Mouse (Mus musculus) adrenal gland, postnatal 4 days (tissue): Measurements from ENCODE around the gene Agap1. TPM values are rescaled to one million over a fixed set of nuclear protein-coding genes. Genes with fewer than 3 reads are reported as not detected.

Experiments used
- DNase-seq, 2 experiments: peaks; one replicate each; pipeline ENCODE4 v3.0.0; 2021 to 2022; ENCODE audit warnings: low spot score in 2 of 2, mixed read lengths in 2 of 2
- total RNA-seq, 2 experiments: library from RNA; stranded (reverse); gene quantifications; 2 replicates each; pipeline ENCODE4 v1.2.3; 2021

Agap1 gene
- total RNA-seq, 2 experiments from 2014 or later = 85.5 to 97.5 TPM

DNA sequence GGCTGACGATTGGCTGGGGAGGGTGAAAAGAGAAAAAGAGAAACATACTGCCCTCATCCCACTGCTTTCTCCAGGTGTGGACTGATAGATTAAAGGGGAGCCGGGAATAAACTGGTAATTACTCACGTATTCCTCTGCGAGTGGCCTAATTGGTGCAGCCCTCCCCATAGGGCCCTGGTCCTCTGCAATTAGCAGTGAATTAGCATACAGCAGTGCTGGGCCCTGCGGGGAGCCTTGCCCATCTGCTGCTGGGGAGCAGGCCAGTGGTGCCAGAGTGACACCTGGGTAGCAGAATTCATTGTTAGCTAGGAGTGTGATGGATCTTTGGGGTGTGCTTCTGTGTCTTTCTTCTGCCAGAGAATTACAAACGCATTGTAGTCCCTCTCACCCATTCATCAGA, 87.9 kb downstream of the Agap1 start:
- DNase-seq = no peak

DNA sequence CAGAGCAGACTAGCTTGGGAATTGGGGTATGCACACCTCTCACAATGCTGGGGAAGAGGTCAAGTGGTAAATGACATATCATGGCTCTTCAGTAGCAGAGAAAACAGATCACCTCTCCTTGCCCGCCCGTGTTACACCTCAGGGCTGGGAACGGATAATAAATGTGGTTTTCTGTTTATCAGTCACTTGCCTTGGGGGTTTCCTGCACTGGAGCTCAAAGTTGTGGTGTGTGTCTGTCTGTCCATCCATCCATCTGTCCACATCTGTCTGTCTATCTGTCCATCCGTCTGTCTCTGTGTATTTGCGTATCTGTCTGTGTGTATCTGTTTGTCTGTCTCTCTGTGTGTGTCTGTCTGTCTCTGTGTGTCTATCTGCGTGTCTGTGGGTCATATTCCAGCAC, 88.7 kb downstream of the Agap1 start:
- no peak for DNase-seq

DNA sequence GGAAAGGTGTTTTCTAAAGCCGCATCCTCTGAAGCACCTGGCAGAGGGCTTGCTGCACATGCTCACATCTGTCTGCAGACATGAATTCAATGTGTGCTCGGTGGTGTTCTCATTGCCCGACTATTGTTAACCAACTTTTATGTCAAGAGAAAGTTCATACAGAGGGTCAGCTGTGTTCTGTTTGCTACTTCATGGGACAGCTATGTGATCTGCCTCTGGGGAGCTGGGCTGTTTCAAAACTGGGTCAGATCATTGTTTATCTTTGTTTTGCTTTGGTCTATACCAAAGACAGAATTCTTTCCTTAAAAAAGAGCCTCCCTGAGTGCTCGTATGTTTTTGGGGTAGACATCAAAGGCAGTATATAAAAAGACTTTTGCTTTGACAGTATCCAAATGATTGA, 89.5 kb downstream of the Agap1 start:
- DNase-seq = no peak

DNA sequence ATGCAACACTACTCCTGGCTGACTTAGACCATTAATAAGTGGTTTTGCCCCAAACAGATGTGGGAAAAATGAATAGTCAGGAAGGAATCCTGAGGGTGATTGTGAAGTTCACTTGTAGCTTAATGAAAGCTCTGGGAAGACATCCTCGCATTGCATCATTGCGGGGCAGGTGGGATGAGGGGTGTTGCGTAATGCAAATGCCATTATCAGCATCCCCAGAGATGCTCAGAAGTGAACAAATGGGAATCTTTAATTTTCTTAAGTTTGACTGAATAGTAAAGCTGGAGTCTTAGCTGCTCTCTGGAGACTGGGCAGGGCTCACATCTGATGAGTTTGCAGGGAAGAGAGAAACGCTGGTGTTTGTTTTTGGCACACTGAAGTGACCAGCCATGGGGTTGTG, 90.5 kb downstream of the Agap1 start:
- DNase-seq = no peak

DNA sequence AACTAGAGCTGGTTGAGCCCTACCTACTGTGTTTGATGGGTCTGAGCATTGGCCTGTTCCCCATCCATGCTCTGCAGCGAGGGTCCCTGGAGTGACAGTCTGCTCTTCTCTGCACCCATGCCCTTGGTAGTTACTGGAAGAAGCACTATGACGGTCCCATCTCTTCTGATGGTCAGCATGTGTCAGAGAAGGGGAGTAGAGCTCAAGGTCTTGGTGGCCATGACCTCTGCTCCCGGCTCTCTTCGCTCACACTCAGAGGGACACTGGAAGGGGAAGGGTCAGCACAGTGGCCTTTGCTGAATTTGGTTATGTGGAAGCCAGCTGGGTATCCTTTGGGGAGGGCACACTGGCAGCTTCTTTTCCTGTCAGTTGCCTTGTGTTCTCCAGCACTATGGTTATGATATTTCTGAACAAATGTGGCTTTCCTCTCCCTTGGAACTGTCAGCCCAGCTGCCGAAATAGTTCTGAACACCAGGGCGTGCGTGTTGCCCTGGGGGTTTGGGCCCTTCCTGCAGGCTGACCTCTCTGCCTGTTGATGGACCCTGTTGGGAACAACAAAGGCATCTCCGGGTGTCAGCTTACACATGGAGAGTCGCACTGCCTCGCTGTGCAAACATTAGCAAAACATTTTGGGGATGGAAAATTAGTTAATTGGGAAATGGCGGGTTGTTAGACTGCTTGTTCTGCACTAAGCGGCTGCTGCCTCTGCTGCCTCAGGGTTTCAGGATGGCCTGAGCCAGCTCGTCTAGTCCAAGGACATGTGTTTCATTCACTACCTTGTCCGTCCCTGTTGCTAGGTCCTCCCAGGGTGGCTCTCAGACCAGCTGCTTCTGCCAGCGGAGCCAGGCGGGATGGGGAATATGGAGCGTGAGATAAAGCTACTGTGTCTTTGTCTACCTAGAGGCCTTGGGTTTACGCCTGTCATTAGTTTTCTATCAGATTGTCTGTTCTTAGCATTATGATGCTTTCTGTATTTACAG, 93.2 kb downstream of the Agap1 start:
- DNase-seq = no peak

DNA sequence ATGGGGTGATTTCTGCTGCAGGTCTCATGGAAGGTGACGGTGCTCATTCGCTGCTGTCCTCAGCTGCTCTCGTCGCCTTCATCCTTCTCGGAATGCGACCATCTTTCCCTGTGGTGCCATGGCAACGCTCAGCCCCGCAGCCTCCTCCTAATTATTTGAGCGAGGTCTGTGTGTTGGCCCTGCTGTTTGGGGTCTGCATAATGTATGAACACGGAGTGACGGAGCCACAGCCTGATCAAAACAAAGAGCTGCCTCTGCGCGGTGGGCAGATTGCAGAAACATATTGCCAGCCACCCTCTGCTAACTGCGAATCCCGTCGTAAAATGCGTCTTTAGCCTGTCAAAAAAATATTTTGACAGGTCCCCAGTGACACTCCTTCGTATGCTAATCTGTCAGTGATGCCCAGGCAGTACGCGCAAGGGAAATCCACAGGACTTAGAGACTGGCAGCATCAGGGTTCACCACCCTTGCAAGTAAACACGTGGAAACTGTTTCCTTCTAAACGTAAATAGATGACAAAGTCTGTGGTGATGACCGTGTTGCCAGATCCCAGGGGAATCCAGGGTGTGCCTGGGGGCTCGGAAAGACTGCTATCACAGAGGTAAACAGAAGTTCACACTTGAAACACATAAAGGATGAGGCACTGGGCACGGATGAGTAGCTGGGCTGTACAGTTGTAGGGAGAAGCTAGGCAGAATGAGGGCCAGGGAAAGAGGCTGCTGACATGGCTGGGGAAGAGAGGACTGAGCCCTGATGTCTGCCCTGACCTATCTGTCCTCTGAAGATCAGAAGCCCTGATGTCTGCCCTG, 95.7 kb downstream of the Agap1 start:
- DNase-seq = no peak

DNA sequence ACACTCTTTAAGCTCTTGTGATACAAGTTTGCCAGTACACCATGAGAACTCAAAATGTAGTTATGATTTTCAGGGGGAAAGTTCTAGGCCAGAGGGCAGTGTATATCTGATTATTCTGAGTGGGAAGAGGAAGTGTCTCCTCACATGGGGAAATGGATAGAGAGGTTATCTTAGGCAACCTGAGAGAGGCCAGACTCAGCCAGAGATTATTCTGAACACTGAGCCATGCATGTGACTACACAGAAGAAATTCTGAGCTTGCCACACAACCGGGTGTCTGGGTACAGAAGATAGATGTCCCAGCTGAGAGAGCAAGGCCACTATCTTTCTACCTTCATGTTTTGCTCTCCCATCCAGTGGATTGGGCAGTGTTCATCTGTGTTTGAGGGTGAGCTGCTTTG, 97.9 kb downstream of the Agap1 start:
- no peak for DNase-seq

DNA sequence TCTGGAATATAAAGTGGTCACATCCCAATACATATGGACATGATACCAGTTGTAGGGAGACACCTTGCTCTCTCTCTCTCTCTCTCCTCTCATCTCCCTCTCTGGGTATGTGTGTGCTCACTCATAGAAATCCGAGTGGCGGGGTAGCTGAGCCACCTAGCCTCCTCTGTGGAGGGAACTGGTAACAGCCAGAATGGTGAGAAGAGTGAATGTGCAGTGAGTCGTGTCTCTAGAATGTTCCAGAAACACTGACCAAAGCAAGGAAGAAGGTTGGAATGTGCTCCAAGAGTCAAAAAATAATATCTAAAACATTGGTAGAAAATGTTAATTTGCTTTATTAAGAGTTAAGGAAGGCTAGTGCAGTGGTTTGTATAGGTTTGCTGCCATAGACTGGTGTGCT, 99.2 kb downstream of the Agap1 start:
- DNase-seq = no peak

DNA sequence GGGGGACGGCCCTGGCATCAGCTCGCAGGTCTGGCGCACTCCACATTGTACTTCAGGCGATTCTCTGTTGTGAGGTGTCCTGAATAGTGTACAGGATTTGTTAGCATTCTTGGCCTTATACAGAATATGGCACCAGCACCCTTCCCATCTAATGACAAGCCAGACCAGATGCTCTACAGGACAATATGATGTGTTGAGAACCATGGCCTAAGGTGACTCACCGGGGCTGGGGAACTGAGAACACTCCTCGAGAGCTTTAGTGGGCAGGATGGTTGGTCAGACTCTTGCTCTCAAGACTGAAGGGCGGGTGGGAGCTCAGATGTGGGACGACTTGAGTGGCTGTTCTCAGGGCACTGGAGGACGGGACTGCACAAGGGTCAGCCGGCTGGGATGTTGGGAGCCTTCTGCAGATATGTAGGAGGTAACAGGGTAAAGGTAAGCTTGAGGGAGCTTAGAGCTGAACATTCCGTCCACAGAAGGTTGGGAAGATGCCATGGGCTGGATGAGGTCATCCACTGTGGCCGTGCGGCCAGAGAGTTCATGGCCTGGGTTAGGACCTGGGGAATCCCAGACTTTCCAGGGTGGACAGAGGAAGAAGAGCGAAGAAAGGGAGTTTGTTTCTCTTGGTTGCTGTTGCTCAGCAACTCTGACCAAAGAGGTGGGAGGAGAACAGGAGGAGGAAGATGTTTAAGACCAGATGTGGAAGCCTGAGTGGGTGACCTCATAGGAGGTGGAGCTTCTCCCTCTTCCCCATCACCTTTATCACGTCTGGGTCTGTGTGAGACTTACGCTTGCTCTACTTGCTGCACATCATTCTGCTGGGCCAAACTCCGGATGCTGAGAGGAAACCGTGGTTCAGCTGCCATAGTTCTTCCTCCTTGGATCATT, 100.6 kb downstream of the Agap1 start:
- no peak for DNase-seq

DNA sequence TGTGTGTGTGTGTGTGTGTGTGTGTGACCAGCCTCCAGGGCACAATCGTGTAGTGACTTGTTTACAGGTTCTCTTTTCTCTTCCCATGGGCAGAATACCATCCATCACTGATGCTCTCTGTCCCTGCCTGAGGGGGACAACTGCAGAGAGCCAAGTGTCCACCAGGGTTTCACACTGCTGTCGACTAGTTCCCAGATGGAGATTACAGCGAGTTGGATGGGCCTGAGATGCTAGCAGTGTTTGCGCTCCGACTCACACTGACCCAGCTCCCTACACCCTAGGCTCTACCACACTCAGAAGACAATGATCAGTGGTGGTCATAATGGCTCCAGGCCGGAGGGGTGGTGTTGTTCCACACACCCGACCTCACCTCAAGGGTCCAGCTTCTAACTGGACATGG, 101.4 kb downstream of the Agap1 start:
- DNase-seq = no peak

DNA sequence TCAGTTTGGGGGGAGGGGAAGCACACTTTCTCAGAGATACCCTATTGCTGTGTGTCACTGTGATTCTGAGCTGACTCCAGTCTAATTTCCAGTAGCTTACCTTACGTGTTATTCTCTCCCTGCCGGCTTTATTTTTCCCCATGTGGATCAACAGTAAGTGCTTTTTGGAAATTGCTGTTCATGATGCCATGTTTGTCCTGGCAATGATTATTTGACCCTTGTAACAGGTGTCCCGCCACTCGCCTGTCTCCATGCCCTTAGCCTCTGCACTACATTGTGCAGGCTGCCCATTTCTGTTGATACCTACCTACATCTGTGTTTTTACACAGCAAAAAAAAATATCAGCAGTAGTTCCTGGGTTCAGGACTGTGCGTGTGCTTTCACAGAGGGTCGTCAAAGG, 102.8 kb downstream of the Agap1 start:
- no peak for DNase-seq

DNA sequence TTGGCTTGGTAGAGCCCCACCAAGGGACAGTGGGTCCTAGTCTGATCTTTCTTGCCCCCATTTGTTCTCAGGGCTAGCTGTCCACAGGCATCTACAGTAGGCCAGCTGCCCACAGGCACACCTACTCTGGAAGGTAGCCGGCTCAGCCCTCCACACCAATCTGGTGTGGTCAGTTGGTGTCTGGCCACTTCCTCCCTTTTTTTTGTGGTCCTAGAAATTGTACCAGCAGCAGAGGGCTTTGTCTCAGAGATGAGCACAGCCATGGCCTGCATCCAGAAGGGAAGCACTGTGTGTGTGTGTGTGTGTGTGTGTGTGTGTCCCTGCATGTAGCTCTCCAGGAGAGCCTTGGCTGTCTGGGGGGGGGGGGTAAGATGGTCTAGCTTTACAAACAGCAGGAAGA, 103.5 kb downstream of the Agap1 start:
- DNase-seq = no peak

DNA sequence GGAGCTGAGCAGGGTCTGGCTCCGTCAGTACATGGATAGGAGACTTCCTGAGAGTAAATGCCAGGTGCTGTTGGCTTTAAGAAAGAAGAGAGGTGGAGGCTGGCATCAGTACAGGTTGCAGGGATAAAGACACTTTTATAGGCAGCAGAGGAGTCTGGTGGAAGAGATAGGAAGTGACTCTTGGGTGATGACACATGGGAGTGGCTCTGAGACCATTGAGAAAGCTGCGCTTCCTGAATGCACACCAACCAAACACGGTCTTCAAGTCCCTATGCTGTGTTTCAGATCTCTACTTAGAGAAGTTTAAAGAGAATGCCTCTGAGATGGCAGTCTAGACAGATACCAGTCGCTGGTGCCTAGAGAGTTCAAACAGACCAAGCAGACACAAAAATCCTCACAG, 108.8 kb downstream of the Agap1 start:
- no peak for DNase-seq

DNA sequence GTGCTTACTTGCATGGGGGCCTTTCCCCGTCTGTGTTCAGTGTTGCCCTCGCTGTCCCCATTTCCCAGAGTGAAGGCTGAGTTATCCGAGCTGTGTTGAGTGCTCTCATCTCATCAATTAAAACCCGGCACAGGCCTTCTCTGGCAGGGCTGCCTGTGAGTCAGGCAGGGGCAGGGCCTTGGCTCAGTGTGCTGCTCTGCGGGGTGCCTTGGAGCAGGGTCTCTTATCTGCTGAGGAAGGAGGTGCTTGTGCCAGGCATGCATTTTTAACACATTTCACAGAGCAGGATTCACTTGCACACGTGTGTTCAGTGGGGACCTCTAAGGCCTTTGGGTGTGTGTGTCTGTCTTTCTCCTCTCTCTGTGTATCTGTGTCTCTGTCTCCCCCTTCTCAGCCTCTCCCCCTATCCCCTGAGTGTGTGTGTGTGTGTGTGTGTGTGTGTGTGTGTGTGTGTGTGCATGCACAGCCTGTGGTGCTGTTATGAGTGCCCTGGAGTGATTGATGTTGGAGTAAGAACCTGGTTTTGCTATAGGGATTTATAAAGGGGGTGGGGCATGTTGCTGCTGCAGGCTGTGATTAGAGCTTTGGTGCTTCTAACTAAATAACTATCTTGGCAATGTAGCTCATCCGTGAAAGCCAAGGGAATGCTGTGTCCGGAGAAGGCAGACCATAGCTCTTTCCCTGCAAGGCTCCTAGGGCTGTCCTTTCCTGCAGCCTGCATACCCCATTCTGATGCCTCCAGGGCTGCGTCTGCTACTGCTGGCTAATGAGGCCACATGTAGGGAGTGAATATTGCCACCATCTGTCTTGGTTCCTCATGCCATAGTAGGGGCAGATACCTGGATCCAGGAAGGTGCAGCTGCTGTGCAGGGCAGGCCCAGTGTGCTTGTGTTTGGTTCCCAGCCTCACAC, 112.2 kb downstream of the Agap1 start:
- DNase-seq = no peak

DNA sequence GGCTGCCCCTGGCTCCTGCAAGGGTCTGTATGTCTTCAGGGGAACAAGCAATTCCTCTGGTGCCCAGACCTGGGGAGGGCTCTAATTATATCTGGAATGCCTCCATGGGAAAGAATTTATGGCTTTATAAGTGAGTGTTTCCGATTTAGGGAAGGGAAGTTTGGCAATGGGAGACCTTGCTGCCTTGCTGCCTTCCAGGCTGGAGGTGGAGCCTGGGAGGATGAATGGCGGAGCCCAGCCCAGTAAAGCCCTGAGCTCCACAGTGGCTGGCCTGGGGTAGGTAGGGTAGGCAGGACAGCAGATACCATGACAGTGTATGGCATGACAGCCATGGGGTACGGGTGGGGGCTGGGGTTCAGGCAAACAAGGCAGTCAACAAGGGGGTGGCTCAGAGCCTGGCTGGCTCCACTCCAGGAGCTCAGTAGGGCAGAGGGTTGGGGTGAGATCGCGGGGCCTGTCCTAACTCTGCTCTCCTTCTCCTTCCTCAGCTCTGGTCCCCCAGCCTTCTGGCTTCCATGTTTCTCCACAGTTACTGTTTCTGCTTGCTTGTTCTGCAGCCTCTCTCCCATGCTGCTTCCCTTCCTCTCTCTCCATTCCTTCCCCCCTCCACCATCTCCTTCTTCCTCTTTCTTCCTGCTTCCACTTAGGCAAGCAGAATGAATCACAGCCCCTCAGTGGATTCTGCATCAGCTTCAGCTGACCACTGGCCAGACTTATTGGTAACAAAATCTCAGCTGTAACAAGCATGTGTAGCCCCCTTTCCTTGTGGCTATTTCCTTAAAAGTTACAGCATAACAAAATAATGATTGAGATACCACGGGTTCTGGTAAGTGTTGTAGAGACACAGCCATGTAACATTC, 114.2 kb downstream of the Agap1 start:
- DNase-seq = no peak

DNA sequence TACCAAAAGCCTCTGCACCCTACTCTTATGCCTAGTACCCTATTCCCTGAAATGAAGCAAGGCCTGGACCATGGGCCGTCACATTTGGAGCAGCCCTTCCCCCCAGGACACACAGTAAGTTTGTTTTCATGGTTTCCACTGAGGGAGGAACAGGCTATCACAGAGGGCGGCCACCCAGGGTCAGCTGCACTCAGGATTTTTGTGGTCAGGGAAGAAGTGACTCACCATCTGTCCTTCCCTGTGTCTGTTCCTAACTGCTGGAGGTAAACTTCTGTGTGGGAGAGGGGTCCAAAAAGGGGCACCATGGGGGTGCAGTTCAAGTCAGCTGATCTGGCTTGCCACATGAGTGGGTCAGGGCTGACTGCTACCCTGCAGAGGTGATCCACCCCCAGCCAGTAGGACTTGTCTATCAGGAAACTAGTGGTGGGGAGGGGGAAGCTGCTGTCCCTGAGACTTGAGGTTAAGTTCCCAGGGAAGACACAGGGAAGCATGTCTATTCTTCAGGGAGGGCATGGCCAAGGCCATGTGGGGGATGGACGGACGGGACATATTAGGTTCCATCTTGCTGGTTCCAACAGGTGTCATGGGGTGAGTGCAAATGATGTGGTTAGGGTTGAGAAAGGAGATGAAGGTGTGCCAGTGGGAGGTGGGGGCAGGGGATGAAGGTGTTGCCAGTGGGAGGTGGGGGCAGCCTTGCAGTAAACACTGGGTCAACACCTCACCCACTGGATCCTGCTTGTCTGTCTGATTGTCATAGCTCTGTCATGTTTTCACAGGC, 116.1 kb downstream of the Agap1 start:
- DNase-seq = no peak

DNA sequence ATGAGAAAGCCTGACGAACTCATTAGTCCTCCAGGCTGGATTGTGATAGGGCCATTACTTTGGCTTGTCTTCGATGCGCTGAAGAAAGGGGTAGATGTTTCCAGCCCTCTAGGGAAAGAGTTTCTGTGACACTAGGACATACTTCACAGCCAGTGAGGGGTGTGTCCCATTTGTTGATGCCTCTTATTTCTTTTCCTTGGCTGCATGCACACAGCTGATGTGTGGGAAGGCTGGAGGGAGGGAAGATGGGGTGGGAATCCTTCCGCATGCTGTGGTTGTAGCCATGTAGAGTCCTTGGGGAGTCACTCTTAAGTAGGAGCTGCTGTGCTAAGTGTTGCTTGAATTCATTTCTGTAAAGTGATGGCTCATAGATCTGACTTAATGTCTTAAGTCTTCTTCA, 118.9 kb downstream of the Agap1 start:
- no peak for DNase-seq
